Mouse (Mus musculus): Measurements from ENCODE around the gene Ccl26. TPM values are rescaled to one million over a fixed set of nuclear protein-coding genes. Genes with fewer than 3 reads are reported as not detected.

Gene Ccl26
- total RNA-seq, 1 experiment from 2014 or later = not detected

Other genes starting within 250 kb of the Ccl26 start
- gene Fkbp6, start 213.5 kb downstream of the Ccl26 start, total RNA-seq (2017) = not detected in 3 replicates
- not detected in 3 replicates for gene Trim50, start 210.3 kb downstream of the Ccl26 start, total RNA-seq (2017)
- 6.6 to 14.9 TPM (median 14.8 TPM) in 3 replicates for gene Nsun5, start 193.6 kb downstream of the Ccl26 start, total RNA-seq (2017)
- 4.1 to 8.7 TPM (median 4.4 TPM) in 3 replicates for gene Pom121, start 169.0 kb downstream of the Ccl26 start, total RNA-seq (2017)
- 136 to 193 TPM (median 152 TPM) in 3 replicates for gene Hip1, start 18.4 kb downstream of the Ccl26 start, total RNA-seq (2017)
- not detected in 3 replicates for gene Ccl24, start 9.5 kb upstream of the Ccl26 start, total RNA-seq (2017)
- gene Rhbdd2, start 69.0 kb upstream of the Ccl26 start, total RNA-seq (2017) = 2.1 to 6.4 TPM (median 3.2 TPM) in 3 replicates
- gene Por, start 106.5 kb upstream of the Ccl26 start, total RNA-seq (2017) = 51.2 to 59.0 TPM (median 57.1 TPM) in 3 replicates
- gene Tmem120a, start 180.9 kb upstream of the Ccl26 start, total RNA-seq (2017) = 16.5 to 34.4 TPM (median 19.1 TPM) in 3 replicates
- 1.5 TPM in 1 of 3 replicates, not detected in the others for gene Styxl1, start 214.8 kb upstream of the Ccl26 start, total RNA-seq (2017)
- gene Mdh2, start 214.9 kb upstream of the Ccl26 start, total RNA-seq (2017) = 86.0 to 121 TPM (median 119 TPM) in 3 replicates
- gene Srrm3, start 243.3 kb upstream of the Ccl26 start, total RNA-seq (2017) = not detected in 3 replicates

All from monocyte, adult 5-6 weeks (primary cell).